Mouse (Mus musculus): ENCODE measurements around the gene Phospho2.

The Phospho2 gene

GRCm38 (mm10) chr2:69825898-69826297 is 36.5 kb downstream of the Phospho2 start:
- peak; percentile 20 to 45 for DNase-seq

GRCm38 (mm10) chr2:69826380-69826779 is 37.0 kb downstream of the Phospho2 start:
- peak; percentile 76 to 81 for DNase-seq

GRCm38 (mm10) chr2:69828031-69828430 is 38.6 kb downstream of the Phospho2 start:
- no peak for DNase-seq

- DNase-seq = no peak
Observed at GRCm38 (mm10) chr2:69829680-69830079, 40.3 kb downstream of the Phospho2 start.

- no peak for DNase-seq
Observed at GRCm38 (mm10) chr2:69830116-69830515, 40.7 kb downstream of the Phospho2 start.

GRCm38 (mm10) chr2:69837244-69837967 is 48.0 kb downstream of the Phospho2 start:
- DNase-seq = no peak

- no peak for DNase-seq
Observed at GRCm38 (mm10) chr2:69837996-69838395, 48.6 kb downstream of the Phospho2 start.

- no peak for DNase-seq
Observed at GRCm38 (mm10) chr2:69838707-69839106, 49.3 kb downstream of the Phospho2 start.

GRCm38 (mm10) chr2:69840261-69840660 is 50.8 kb downstream of the Phospho2 start:
- no peak for DNase-seq

- no peak for DNase-seq
Observed at GRCm38 (mm10) chr2:69849215-69849614, 59.8 kb downstream of the Phospho2 start.
